Mouse (Mus musculus): ENCODE measurements around the gene Nthl1.
"Not testable (repeated sequence)": the region's sequence is repeated elsewhere in the genome, so short reads cannot be mapped to it uniquely, and the experiment has no call there.

The Nthl1 gene

DNA sequence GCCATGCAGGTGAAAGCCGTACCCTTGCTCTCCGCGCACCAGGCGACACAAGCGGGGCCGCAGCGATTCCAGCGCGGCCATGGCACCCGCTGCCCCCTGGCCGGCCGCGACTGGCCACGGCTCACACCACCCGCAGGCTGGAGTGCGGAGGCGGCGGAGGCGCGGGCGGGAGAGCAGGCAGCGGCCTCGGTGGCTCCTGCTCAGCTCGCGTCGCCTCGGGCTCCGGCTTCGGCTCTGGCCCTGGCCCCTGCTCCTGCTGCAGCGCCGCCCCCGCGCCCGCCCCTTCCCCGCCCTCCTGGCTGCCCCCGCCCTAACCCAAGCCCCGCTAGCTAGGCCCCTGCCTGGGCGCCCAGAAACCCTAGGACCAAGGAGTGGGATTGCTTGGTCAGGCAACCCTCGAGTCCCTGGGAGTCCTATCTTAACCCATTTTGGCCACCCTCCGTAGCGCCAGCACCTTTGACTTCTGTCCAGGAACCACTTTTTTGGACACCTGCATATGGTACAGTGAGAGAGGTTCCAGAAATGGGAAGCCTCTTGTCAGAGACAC is 17.7 kb downstream of the Nthl1 start, which contains the start of gene Slc9a3r2:
Gene Slc9a3r2, minus strand, starts transcription at position 258 of the 547 bp plus-strand sequence.
- no peak for DNase-seq (ENCODE audit: low spot score in 2 of 2)

- DNase-seq (ENCODE audit: low spot score in 2 of 2), result no peak
These were observed 18.3 kb downstream of the Nthl1 start for GRCm38 (mm10) chr17:24650766-24651165.

DNA sequence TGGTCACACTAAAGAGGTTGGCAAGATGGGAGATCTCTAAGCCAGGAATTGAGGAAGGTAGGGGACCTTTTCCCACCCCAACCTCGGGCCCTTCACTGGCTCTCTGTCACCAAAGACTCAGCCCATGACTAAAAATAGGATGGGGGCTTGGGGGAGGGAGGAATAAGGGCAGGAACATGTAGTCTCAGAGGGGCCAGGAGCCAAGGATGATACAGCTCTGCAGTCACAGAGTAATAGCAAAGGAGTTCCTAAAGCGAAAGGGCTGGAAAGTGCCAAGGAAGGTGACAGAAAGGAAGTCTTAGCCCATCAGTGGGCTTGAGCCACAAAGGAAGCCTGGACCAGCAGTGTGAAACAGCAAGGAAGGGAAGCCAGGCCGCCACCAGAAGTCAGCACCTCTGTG is 19.4 kb downstream of the Nthl1 start:
- DNase-seq (ENCODE audit: low spot score in 2 of 2), result no peak

DNA sequence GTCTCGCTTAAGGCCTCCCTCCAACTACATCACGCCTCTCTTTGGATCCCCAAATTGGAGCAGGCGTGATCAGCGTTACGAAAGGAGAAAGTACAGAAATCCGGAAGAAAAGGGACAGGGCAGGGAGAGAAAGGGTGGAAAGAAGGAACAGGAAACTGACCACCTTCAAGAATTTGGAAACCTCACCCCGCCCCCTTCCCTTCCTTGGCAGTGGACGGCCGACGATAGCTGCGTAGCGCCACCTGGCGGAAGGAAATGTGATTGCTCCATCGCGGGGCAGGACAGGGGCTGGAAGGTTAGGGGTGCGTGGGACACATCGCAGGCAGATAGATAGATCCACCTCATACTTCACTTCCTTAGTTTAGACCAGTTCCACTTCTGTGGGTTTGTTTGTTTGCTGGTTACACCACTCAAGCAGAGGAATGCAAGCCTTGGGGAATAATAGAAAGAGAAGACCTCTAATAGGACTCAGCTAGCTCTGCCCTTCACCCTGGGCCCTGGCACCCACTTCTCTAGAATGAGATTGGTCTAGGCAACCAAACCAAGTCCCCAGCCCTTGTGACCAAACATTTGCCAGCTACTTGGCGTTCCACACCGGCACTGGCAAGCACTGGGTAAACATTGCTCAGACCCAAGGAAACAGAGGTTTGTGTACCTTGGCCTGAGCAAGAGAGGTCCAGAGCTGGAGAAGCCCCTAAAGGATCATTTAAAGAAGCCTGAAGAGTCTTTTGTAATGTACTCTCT is 21.7 kb downstream of the Nthl1 start:
- DNase-seq (ENCODE audit: low spot score in 2 of 2), result peak; percentile 67 to 85

DNA sequence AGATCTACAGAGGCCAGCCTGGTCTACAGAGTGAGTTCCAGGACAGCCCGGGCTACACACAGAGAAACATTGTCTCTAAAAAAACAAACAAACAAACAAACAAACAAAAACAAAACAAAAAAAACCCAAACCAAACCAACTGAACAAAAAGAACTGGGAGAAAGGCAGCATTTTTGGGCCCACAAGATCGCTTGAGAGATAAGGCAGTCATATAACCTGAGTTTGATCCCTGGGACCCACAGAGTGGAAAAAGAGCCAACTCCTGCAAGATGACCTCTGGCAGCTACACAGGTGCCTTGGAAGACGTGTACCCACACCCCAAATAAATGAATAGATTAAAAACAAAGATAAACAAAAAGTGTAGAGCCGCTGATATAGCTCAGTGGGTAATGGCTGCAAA is 22.5 kb downstream of the Nthl1 start:
- no peak for DNase-seq (ENCODE audit: low spot score in 2 of 2)

GRCm38 (mm10) chr17:24658017-24658758 is 25.7 kb downstream of the Nthl1 start, which contains the start of gene Npw:
Gene Npw (minus strand): TSS chr17:24658457.
- DNase-seq (ENCODE audit: low spot score in 2 of 2), result no peak

GRCm38 (mm10) chr17:24667011-24667410 is 34.5 kb downstream of the Nthl1 start:
- not testable (repeated sequence) for DNase-seq (ENCODE audit: low spot score in 2 of 2)

DNA sequence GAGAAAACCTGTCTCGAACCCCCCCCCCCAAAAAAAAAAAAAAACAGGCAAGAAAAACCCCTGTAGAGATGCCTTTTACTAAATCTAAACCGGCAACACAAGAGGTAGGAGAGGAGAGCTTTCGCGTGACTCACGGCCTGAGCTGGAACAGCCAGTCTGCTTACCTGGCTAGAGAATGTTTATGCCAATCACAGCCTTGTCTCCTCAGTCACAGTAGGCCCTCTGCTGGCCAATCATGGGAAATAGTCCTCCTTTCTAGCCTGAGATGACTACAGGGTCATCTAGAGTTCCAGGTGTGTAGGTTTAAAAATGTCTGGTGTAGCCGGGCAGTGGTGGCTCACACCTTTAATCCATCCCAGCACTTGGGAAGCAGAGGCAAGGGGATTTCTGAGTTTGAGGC is 34.9 kb downstream of the Nthl1 start:
- no peak for DNase-seq (ENCODE audit: low spot score in 2 of 2)

DNA sequence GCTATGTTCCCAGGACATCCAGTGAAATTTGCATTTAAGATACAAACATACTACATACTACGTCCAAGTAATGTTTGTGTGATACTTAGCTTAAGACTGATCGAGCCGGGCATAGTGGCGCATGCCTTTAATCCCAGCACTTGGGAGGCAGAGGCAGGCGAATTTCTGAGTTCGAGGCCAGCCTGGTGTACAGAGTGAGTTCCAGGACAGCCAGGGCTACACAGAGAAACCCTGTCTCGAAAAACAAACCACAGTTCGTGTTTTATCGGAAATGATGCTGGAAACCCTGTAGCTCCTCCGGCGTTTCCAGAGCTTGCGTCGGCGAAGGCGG is 36.7 kb downstream of the Nthl1 start:
- not testable (repeated sequence) for DNase-seq (ENCODE audit: low spot score in 2 of 2)

DNA sequence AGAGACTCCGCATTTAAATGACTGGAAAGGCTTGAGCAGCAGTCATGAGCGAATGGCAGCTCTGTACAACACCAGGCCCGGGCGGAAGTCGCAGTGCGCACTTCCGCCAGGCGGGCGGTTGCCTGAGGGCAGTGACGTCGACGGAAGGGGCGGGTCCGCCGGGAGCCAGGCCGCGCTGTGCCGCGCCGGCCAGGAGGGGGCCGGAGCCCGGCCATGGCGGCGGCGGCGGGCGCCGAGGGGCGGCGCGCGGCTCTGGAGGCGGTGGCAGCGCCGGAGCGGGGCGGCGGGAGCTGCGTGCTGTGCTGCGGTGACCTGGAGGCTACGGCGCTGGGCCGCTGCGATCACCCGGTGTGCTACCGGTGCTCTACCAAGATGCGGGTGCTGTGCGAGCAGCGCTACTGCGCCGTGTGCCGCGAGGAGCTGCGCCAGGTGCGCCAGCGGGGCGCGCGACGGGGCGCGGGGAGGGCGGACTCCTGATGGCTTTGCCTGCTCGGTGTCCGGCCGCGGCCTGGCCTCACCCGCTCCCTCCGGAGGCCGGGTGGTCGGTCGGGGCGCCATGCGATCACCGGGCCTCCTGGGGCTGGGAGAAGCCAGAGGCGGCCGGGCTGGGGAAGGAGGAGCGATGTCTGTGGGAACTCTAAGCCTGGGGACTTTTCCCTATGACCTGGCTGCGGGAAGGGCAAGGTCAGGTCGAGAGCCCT is 37.2 kb downstream of the Nthl1 start, which contains the start of gene Zfp598:
Gene Zfp598, plus strand, starts transcription at position 143 of the 701 bp plus-strand sequence.
- peak; percentile 93 to 95 for DNase-seq (ENCODE audit: low spot score in 2 of 2)

DNA sequence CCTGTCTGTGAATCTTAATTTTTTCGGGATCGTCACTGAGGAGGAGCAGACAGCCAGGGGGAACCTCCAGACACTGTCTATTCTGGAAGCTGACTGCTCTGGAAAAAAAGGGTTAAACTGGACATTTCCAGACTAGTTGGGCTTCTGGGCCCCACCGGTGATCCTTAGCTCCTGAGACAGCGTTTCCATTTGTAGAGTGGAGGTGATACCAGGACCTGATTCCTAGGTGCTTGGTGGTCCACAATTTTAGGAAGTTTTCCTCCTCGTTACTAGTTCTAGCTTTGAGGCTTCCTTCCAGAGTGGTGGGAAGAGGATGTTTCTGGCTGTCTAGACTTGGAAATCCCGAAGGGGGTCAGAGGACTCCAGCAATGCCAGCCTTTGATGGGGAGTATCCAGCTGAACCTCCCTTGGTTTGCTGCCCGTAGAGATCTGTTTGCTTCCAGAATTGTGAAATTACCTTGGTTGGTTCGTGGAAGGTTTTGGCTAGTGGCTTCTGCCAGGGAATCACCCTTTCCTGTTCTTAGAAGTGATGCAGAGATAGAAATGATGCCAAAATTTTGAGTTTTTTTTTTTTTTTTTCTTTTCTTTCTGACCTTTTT is 37.9 kb downstream of the Nthl1 start:
- DNase-seq (ENCODE audit: low spot score in 2 of 2), result no peak

DNA sequence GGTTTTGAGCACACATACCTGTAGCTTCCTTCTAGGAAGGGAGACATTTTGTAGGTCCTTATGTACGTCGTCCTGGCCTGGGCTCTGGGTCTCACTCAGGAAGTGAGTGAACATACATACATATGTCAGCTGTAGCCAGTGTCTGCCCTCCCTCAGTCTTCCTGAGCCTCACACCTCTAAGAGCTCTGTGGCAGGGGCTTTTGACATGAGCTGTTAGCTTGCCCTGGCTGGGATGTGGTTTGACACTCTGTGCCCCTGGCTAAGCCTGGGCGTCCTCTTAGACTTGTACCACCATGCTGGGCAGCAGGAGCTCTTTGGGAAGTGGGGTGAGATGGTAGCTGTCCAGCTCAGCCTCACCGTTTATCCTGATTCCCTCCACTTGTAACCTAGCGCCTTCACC is 38.9 kb downstream of the Nthl1 start:
- DNase-seq (ENCODE audit: low spot score in 2 of 2), result no peak

DNA sequence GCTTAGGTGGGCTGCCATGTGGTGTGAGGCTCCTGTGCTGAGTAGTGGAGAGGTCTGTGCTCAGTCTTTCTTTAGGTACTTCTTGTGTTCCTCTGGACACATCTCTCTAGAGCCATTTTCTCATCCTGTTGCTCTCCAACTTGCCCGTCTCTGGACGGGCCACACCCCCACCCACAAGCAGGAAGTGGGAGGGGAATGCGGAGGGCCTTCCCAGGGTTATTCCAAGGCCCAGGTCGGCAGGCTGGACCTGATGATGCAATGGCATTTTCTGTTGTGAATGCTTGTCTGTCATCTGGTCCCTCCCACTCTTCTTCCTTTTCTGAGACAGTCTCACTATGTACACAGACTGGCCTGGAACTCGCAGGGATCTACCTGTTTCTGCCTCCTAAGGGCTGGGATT is 39.7 kb downstream of the Nthl1 start:
- DNase-seq (ENCODE audit: low spot score in 2 of 2), result no peak

DNA sequence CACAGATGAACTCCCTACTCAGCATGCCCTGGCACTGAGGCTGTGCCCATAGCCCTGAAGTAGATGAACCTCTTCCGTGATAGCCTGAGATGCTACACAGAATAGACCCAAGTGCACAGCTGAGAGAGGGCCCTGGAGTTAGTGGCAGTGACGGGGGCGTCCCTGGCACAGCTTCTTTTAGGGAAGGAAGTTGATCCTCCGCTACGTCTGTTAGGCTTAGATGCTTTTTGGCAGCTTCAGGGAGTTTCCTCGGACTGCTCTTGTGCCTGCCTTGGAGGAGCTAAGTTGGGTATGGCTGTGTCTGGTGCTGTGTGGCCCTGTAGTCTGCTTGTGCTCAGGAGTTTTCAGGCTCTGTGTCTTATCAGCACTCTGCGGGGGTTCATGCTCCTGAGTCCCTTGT is 41.8 kb downstream of the Nthl1 start:
- DNase-seq (ENCODE audit: low spot score in 2 of 2), result no peak

DNA sequence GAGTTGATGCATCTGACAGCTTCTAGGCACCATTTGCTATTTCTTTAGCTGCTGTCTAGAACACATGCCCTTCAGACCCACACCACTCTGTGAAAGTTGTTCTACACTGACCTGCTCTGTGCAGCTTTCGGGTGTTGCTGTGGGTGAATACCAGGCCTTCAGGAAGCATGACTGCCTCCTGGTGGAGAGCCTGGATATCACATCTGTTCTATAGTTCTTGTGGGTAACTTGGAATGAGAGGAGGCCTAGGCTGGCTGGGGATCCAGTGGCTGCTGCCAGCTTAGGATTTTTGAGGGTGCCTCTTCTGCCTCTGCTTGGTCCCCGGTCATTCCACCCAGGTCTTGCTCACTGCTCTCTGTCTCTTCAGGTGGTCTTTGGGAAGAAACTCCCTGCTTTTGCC is 43.7 kb downstream of the Nthl1 start:
- DNase-seq (ENCODE audit: low spot score in 2 of 2), result peak; percentile 52 to 76

DNA sequence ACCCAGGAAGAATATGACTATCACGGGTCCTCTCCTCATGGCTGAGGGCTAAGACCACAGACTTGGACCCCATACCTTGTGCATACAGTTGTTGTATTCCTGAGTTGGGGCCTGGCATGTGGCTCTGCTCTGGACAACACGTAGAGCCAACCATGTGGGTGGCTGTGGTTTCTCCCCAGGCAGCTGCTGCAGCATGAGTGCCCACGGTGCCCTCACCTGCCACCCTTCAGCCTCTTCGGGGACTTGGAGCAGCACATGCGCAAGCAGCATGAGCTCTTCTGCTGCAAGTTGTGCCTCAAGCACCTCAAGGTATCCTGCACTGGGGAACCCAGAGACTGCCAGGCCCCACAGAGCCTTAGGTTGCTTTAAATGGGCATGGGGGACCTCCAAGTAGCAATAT is 44.4 kb downstream of the Nthl1 start:
- no peak for DNase-seq (ENCODE audit: low spot score in 2 of 2)

GRCm38 (mm10) chr17:24677500-24678080 is 45.1 kb downstream of the Nthl1 start:
- no peak for DNase-seq (ENCODE audit: low spot score in 2 of 2)

DNA sequence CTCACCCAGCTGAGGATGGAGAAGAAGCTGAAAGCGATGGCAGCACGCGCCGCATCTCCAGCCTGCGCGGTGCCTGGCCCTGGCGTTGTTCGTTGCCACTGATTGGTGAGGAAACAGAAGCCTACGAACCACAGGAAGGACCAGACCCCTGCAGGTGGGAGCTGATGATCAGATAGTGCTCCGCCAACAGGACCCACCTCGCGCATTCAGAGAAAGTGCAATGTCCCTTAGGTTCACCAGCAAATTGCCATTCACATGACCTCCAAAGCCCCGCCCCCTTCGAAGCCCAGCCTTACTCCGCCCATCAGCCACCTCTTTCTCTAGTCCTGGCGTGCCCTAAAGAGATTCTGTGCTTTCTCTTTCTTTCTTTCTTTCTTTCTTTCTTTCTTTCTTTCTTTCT is 54.0 kb downstream of the Nthl1 start:
- DNase-seq (ENCODE audit: low spot score in 2 of 2), result no peak

DNA sequence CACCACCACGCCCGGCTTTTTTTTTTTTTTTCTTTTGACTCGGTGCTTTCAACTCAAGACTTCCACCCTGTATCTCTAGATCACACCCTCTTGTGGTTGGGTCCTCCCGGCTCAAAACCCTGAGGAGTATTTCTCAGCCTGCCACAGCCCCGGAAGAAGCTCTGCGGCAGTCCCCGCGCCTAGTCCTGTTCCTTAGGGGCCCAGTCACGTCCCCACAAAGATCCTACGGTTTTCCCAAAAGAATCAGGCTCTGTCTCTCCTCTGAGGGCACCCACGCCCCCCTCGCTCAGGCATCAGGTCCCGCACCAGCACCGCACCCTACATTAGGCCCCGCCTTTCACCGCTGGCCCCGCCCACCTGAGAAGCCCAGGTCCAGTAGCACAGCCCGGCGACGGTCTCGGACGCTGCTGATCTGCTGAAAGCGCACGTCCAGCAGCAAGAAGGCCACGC is 54.7 kb downstream of the Nthl1 start:
- no peak for DNase-seq (ENCODE audit: low spot score in 2 of 2)

DNA sequence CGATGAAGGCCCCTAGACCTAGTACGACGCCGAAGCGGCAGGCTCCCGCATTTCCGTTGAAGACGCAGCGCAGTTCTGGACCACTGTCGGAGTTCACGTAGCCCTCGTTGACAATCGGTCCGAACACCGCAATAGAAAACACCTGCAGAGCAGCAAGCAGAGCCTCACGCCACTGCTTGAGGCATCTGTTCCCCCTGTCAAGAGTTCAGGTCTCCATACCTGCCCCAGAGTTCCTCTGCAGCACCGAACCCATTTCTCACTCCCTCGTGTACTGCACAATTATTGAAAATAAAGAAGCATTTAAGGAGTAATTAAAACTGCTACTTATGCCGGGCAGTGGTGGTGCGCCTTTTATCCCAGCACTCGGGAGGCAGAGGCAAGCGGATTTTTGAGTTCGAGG is 55.1 kb downstream of the Nthl1 start:
- no peak for DNase-seq (ENCODE audit: low spot score in 2 of 2)

All from urinary bladder, postnatal 4 days (tissue).